Mouse (Mus musculus) liver, embryonic 14.5 days (tissue): ENCODE measurements at regions not wholly inside any gene's neighbourhood (a gene's known extent, or its start where the extent isn't known, plus 50 kb on each side); places are given as distances from the start of the nearest gene placed in this dataset.

ENCODE experiments used
- ATAC-seq: fragments of 200-750 bp; cut with Nextera tagmentation; 2 replicates; pipeline ENCODE4 v1.8.0; 2017; ENCODE audit warnings: moderate number of reproducible peaks, mild to moderate bottlenecking, moderate library complexity; ENCODE audit not compliant: insufficient read depth
- DNase-seq, 3 experiments: peaks; one replicate each; pipeline ENCODE4 v3.0.0-alpha.2; 2012 to 2013; ENCODE audit warnings: low read depth in 3 of 3, low spot score in 3 of 3
- H3K27ac ChIP-seq: fragments of 300-500 bp; sonication (generic); 2 replicates; pipeline ENCODE4 v1.5.1; 2014; ENCODE audit warnings: moderate library complexity, mild to moderate bottlenecking, control low read depth, inconsistent platforms
- H3K27me3 ChIP-seq: fragments of 300-500 bp; sonication (generic); 2 replicates; pipeline ENCODE4 v1.6.1; 2014; ENCODE audit warnings: mild to moderate bottlenecking, low read length, moderate library complexity; ENCODE audit not compliant: control insufficient read depth, insufficient read depth
- H3K36me3 ChIP-seq: fragments of 300-500 bp; sonication (generic); replicated peaks from 2 replicates; pipeline ENCODE4 v1.6.1; 2014; ENCODE audit warnings: low read depth; ENCODE audit not compliant: control insufficient read depth, insufficient read depth
- H3K4me1 ChIP-seq, 2 experiments: fragments of 200-500 bp in 1 of 2; fragments of 300-500 bp in 1 of 2; sonication (generic) in 1 of 2; replicated peaks; 2 replicates each; pipeline ENCODE4 v1.6.1; 2012 to 2014; ENCODE audit warnings: antibody characterized with exemption in 1 of 2, inconsistent platforms in 1 of 2, low read length in 1 of 2; ENCODE audit not compliant: control insufficient read depth in 2 of 2, insufficient read depth in 2 of 2
- H3K4me2 ChIP-seq: fragments of 300-500 bp; sonication (generic); 2 replicates; pipeline ENCODE4 v1.6.1; 2014; ENCODE audit warnings: low read depth, mild to moderate bottlenecking, control low read depth, moderate library complexity
- H3K4me3 ChIP-seq, 2 experiments: fragments of 200-500 bp in 1 of 2; fragments of 300-500 bp in 1 of 2; sonication (generic) in 1 of 2; 2 replicates each; pipeline ENCODE4 v1.5.1; 2012 to 2014; ENCODE audit warnings: low read depth in 2 of 2, low read length in 2 of 2, mild to moderate bottlenecking in 2 of 2, control low read depth in 1 of 2, inconsistent platforms in 1 of 2, moderate library complexity in 1 of 2; ENCODE audit not compliant: insufficient read depth in 1 of 2
- H3K9ac ChIP-seq: fragments of 300-500 bp; sonication (generic); replicated peaks from 2 replicates; pipeline ENCODE4 v1.6.1; 2014; ENCODE audit warnings: mild to moderate bottlenecking, control low read depth, moderate library complexity
- H3K9me3 ChIP-seq: fragments of 300-500 bp; sonication (generic); 2 replicates; pipeline ENCODE4 v1.6.1; 2016; ENCODE audit warnings: low read length, mixed read lengths; ENCODE audit not compliant: control insufficient read depth
- CTCF ChIP-seq: IDR thresholded peaks from 2 replicates; pipeline ENCODE4 v1.5.1; 2016; ENCODE audit warnings: antibody characterized with exemption, low read depth, control low read depth
- EP300 ChIP-seq: IDR thresholded peaks from 2 replicates; pipeline ENCODE4 v1.6.1; 2016; ENCODE audit warnings: antibody characterized with exemption, low read depth
- WGBS: fragments of 180-500 bp; shearing (Covaris S2); extraction: QIAGEN DNeasy Blood & Tissue Kit; methylation state at CpG from one replicate; pipeline ENCODE4 v1.1.7; 2014; ENCODE audit not compliant: insufficient replicate concordance; 5-methylcytosine and 5-hydroxymethylcytosine counted together

GRCm38 (mm10) chr10:9439072-9439471 lies 235.9 kb downstream of the Samd5 start:
- Histone ChIP-seq H3K4me2 (no peak overlapping the region), H3K36me3 (no peaks in the 10 kb centered on the region), H3K4me1 (no peaks in the 10 kb centered on the region), H3K9me3 (no peaks in the 10 kb centered on the region), H3K27ac (no peak overlapping the region), H3K27me3 (no peaks in the 10 kb centered on the region), H3K9ac (no peak overlapping the region), H3K4me3 (no peak overlapping the region)
- TF ChIP-seq CTCF: no peak
- no peak for TF ChIP-seq EP300
- ATAC-seq (no peak), DNase-seq (no peak)
- WGBS: 63% methylated on average over 4 of the region's 4 CpGs

GRCm38 (mm10) chr10:9438366-9438765 lies 236.6 kb downstream of the Samd5 start:
- ATAC-seq: no peak
- H3K9me3 ChIP-seq: no peaks in the 10 kb centered on the region
- DNase-seq: no peak
- no peaks in the 10 kb centered on the region for H3K4me1 ChIP-seq
- no peak overlapping the region for H3K4me3 ChIP-seq
- H3K27ac ChIP-seq: no peak overlapping the region
- no peaks in the 10 kb centered on the region for H3K27me3 ChIP-seq
- H3K36me3 ChIP-seq: no peaks in the 10 kb centered on the region
- H3K4me2 ChIP-seq: no peak overlapping the region
- no peak overlapping the region for H3K9ac ChIP-seq
- TF ChIP-seq CTCF (no peak), EP300 (no peak)
- 60% methylated on average over 4 of the region's 4 CpGs for WGBS

GRCm38 (mm10) chr10:9429085-9429484 lies 245.9 kb downstream of the Samd5 start:
- Histone ChIP-seq H3K36me3 (no peaks in the 10 kb centered on the region), H3K9ac (no peak overlapping the region), H3K9me3 (no peaks in the 10 kb centered on the region), H3K4me1 (no peaks in the 10 kb centered on the region), H3K4me2 (no peak overlapping the region), H3K4me3 (no peak overlapping the region), H3K27ac (no peak overlapping the region), H3K27me3 (no peaks in the 10 kb centered on the region)
- no peak for TF ChIP-seq EP300
- TF ChIP-seq CTCF: no peak
- DNase-seq: no peak
- no peak for ATAC-seq
- WGBS: 62% methylated on average over 2 of the region's 2 CpGs

GRCm38 (mm10) chr10:9420741-9421140 lies 254.3 kb downstream of the Samd5 start:
- TF ChIP-seq EP300 (no peak), CTCF (no peak)
- WGBS: 68% methylated on average over 4 of the region's 4 CpGs
- ATAC-seq: no peak

GRCm38 (mm10) chr10:9416685-9417084 lies 258.3 kb downstream of the Samd5 start:
- Histone ChIP-seq H3K36me3 (no peaks in the 10 kb centered on the region), H3K4me3 (no peak overlapping the region), H3K4me1 (no peaks in the 10 kb centered on the region), H3K9ac (no peak overlapping the region), H3K27ac (no peak overlapping the region), H3K4me2 (no peak overlapping the region), H3K27me3 (no peaks in the 10 kb centered on the region), H3K9me3 (no peaks in the 10 kb centered on the region)
- DNase-seq (no peak), ATAC-seq (no peak)
- WGBS: 70% methylated on average over 5 of the region's 5 CpGs
- TF ChIP-seq CTCF (no peak), EP300 (no peak)

More at GRCm38 (mm10) chr10:9420741-9421140, 254.3 kb downstream of the Samd5 start:
- H3K4me3 ChIP-seq: no peak overlapping the region
- no peaks in the 10 kb centered on the region for H3K36me3 ChIP-seq
- no peaks in the 10 kb centered on the region for H3K27me3 ChIP-seq
- no peak overlapping the region for H3K4me2 ChIP-seq
- H3K9ac ChIP-seq: no peak overlapping the region
- no peak overlapping the region for H3K27ac ChIP-seq
- no peaks in the 10 kb centered on the region for H3K9me3 ChIP-seq
- no peaks in the 10 kb centered on the region for H3K4me1 ChIP-seq
- no peak for DNase-seq
